Mouse (Mus musculus) intestine, embryonic 14.5 days (tissue): ENCODE results near the gene Ociad2. TPM values are rescaled to one million over a fixed set of nuclear protein-coding genes. Genes with fewer than 3 reads are reported as not detected.

Experiments used
- polyA plus RNA-seq: library from polyadenylated mRNA; unstranded; fragments of >200 nt; fragmentation: Nextera tagmentation; extraction: Ambion mirVana; gene quantifications from 2 replicates; pipeline ENCODE4 v1.2.1, GENCODE M21; 2014

Gene Ociad2
- polyA plus RNA-seq, 1 experiment from 2014 or later, result 131 TPM

Other genes with a start within 250 kb of the Ociad2 start
- 33.2 and 36.8 TPM in 2 replicates for gene Fryl, start 84.4 kb downstream of the Ociad2 start, polyA plus RNA-seq
- gene Ociad1, start 48.2 kb downstream of the Ociad2 start, polyA plus RNA-seq, result 148 and 164 TPM in 2 replicates
- 0.07 and 0.09 TPM in 2 replicates for gene Cwh43, start 65.0 kb upstream of the Ociad2 start, polyA plus RNA-seq
- 28.3 and 30.3 TPM in 2 replicates for gene Dcun1d4, start 140.0 kb upstream of the Ociad2 start, polyA plus RNA-seq